Comparison of ENCODE assay signal across 7 mouse cellular contexts in the genomic region with DNA sequence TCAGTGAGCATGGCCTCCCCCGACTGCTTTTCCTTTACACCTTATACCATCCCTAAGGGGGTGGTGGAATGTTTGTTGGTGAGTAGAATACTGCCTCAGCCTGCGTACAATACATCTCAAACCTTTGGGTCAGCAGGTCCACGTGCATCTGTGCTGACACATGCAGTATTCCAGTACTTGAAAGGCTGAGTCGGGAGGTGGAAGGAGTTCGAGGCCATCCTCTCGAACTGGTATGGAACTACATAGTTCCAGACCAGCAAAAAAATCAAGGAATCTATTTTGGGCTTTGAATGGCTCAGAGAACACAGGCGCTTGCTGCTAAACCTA. TPM values are rescaled to one million over a fixed set of nuclear protein-coding genes. Genes with fewer than 3 reads are reported as not detected.
DNase-seq lines count a peak whose midpoint lies in the region; ATAC-seq and TF ChIP-seq lines count a peak whose summit lies in the region.

No protein-coding gene starts in this region.

- no peak for DNase-seq in neural tube, embryonic 11.5 days (ENCODE audit: low spot score)
- DNase-seq in neural tube, embryonic 10.5 days (ENCODE audit: extremely low spot score, low spot score) = no peak
- no peak for DNase-seq in forebrain, embryonic 14.5 days (ENCODE audit: low spot score)
- no peak for DNase-seq in liver, embryonic 13.5 days
- DNase-seq in stomach, postnatal 0 days (ENCODE audit: low spot score) = no peak
- no peak for DNase-seq in adrenal gland, postnatal 36 days

- H3K27me3 ChIP-seq in neural tube, embryonic 11.5 days (ENCODE audit: control insufficient read depth, insufficient read depth, low read length) = no peaks in the 10 kb centered on the region
- no peaks in the 10 kb centered on the region for H3K27me3 ChIP-seq in forebrain, embryonic 14.5 days (replicated peaks; ENCODE audit: control insufficient read depth, insufficient read depth, low read length)
- no peaks in the 10 kb centered on the region for H3K27me3 ChIP-seq in liver, embryonic 13.5 days
- no peaks in the 10 kb centered on the region for H3K27me3 ChIP-seq in stomach, postnatal 0 days (ENCODE audit: control insufficient read depth, insufficient read depth, low read length)

- H3K27ac ChIP-seq in neural tube, embryonic 11.5 days (ENCODE audit: low read depth, low read length) = no peak overlapping the region
- peak overlapping the region; percentile 84 for H3K27ac ChIP-seq in forebrain, embryonic 14.5 days (ENCODE audit: low read depth, low read length)
- H3K27ac ChIP-seq in liver, embryonic 13.5 days = peak overlapping the region; percentile 84
- peak overlapping the region; percentile 91 for H3K27ac ChIP-seq in stomach, postnatal 0 days (replicated peaks)

- H3K4me1 ChIP-seq in neural tube, embryonic 11.5 days (ENCODE audit: control insufficient read depth, insufficient read depth, low read length) = no peaks in the 10 kb centered on the region
- peaks cover 10% of the 10 kb centered on the region for H3K4me1 ChIP-seq in forebrain, embryonic 14.5 days (ENCODE audit: control insufficient read depth, insufficient read depth, low read length)
- peaks cover 37% of the 10 kb centered on the region for H3K4me1 ChIP-seq in liver, embryonic 13.5 days (replicated peaks)
- 0 out of 2 replicates have a peak, but pooled peaks cover 3% of the 10 kb centered on the region for H3K4me1 ChIP-seq in stomach, postnatal 0 days (replicated peaks; ENCODE audit: control insufficient read depth, insufficient read depth)

- peaks cover 9% of the 10 kb centered on the region for H3K36me3 ChIP-seq in neural tube, embryonic 11.5 days (ENCODE audit: control insufficient read depth, insufficient read depth, low read length)
- H3K36me3 ChIP-seq in forebrain, embryonic 14.5 days (ENCODE audit: control insufficient read depth, insufficient read depth, low read length) = peaks cover 33% of the 10 kb centered on the region
- peaks cover 34% of the 10 kb centered on the region for H3K36me3 ChIP-seq in liver, embryonic 13.5 days
- H3K36me3 ChIP-seq in stomach, postnatal 0 days (ENCODE audit: control insufficient read depth, insufficient read depth, low read length) = peaks cover 14% of the 10 kb centered on the region; the same call in 1 of the 2 replicates

- 10% methylated on average over 7 of the region's 7 CpGs for WGBS in neural tube, embryonic 11.5 days
- WGBS in forebrain, embryonic 14.5 days = 2% methylated on average over 7 of the region's 7 CpGs
- 4% methylated on average over 7 of the region's 7 CpGs for WGBS in liver, embryonic 13.5 days (ENCODE audit: insufficient replicate concordance)
- WGBS in stomach, postnatal 0 days = 2% methylated on average over 7 of the region's 7 CpGs

- TF ChIP-seq EP300 in stomach, postnatal 0 days (optimal IDR thresholded peaks at IDR 0.05) = no peak

- H3K9me3 ChIP-seq in neural tube, embryonic 11.5 days (ENCODE audit: control insufficient read depth, low read length) = no peaks in the 10 kb centered on the region
- no peaks in the 10 kb centered on the region for H3K9me3 ChIP-seq in forebrain, embryonic 14.5 days (replicated peaks; ENCODE audit: control insufficient read depth, low read length)
- H3K9me3 ChIP-seq in liver, embryonic 13.5 days (replicated peaks) = no peaks in the 10 kb centered on the region; the same call in 1 of the 2 replicates
- H3K9me3 ChIP-seq in stomach, postnatal 0 days (ENCODE audit: control insufficient read depth, low read length) = no peaks in the 10 kb centered on the region

- H3K4me3 ChIP-seq in neural tube, embryonic 11.5 days (ENCODE audit: low read depth, low read length) = peak overlapping the region; percentile 63
- H3K4me3 ChIP-seq in forebrain, embryonic 14.5 days (ENCODE audit: low read depth, low read length) = peak overlapping the region; percentile 46
- H3K4me3 ChIP-seq in liver, embryonic 13.5 days (replicated peaks) = peak overlapping the region; percentile 79
- H3K4me3 ChIP-seq in stomach, postnatal 0 days (ENCODE audit: low read depth, low read length) = peak overlapping the region; percentile 67

- TF ChIP-seq CTCF in stomach, postnatal 0 days (IDR thresholded peaks at IDR 0.05; ENCODE audit: low read depth) = no peak

- peak overlapping the region; percentile 72 for H3K9ac ChIP-seq in neural tube, embryonic 11.5 days (ENCODE audit: low read length)
- peak overlapping the region; percentile 61 for H3K9ac ChIP-seq in forebrain, embryonic 14.5 days (ENCODE audit: low read length)
- peak overlapping the region; percentile 78 for H3K9ac ChIP-seq in liver, embryonic 13.5 days
- peak overlapping the region; percentile 38; the same call in 1 of the 2 replicates for H3K9ac ChIP-seq in stomach, postnatal 0 days (ENCODE audit: low read length)

- peak overlapping the region; percentile 38 for H3K4me2 ChIP-seq in neural tube, embryonic 11.5 days (ENCODE audit: low read depth)
- peak overlapping the region; percentile 68 for H3K4me2 ChIP-seq in forebrain, embryonic 14.5 days (ENCODE audit: low read length)
- H3K4me2 ChIP-seq in liver, embryonic 13.5 days = peak overlapping the region; percentile 79
- H3K4me2 ChIP-seq in stomach, postnatal 0 days (replicated peaks; ENCODE audit: low read depth) = peak overlapping the region; percentile 60

- no peak for ATAC-seq in neural tube, embryonic 11.5 days (ENCODE audit: insufficient read depth, low FRiP score, low TSS enrichment)
- ATAC-seq in forebrain, embryonic 14.5 days = no peak
- no peak; the same call in 1 of the 2 replicates for ATAC-seq in liver, embryonic 13.5 days (ENCODE audit: low read depth)
- ATAC-seq in stomach, postnatal 0 days (ENCODE audit: low FRiP score, low TSS enrichment) = no peak
- no peak for ATAC-seq in megakaryocyte progenitor cell, adult 5-6 weeks (replicated peaks; ENCODE audit: poor library complexity)

RNA-seq across cellular contexts. Expression of a gene that starts 0.6 kb away (rescaled TPM):
- 69.8 and 77.0 TPM in 2 replicates for polyA plus RNA-seq in neural tube, embryonic 11.5 days (2014; fragmentation: Nextera tagmentation; extraction: Ambion mirVana)
- polyA plus RNA-seq in forebrain, embryonic 14.5 days (2014; fragmentation: Nextera tagmentation; extraction: Ambion mirVana) = 56.9 and 58.3 TPM in 2 replicates
- polyA plus RNA-seq in liver, embryonic 13.5 days (2015; fragmentation: Nextera tagmentation; extraction: Ambion mirVana) = 36.9 and 38.5 TPM in 2 replicates
- 40.7 and 41.0 TPM in 2 replicates for polyA plus RNA-seq in stomach, postnatal 0 days (2015; fragmentation: Nextera tagmentation; extraction: Ambion mirVana)
- 10 to 100 TPM; 30.3 to 39.1 TPM for total RNA-seq in adrenal gland, postnatal 36 days (2021)
- 8.5 and 8.6 TPM in 2 replicates for total RNA-seq in megakaryocyte progenitor cell, adult 5-6 weeks (2015)
- 16.2 and 19.5 TPM in 2 replicates for total RNA-seq in megakaryocyte progenitor cell, adult 5-6 weeks (2017)

RNA-seq across cellular contexts. Expression of a gene that starts 15.3 kb away (rescaled TPM):
- 1.8 and 2.7 TPM in 2 replicates for polyA plus RNA-seq in neural tube, embryonic 11.5 days (2014; fragmentation: Nextera tagmentation; extraction: Ambion mirVana)
- 0.74 and 1.9 TPM in 2 replicates for polyA plus RNA-seq in forebrain, embryonic 14.5 days (2014; fragmentation: Nextera tagmentation; extraction: Ambion mirVana)
- polyA plus RNA-seq in liver, embryonic 13.5 days (2015; fragmentation: Nextera tagmentation; extraction: Ambion mirVana) = 3.5 and 4.1 TPM in 2 replicates
- polyA plus RNA-seq in stomach, postnatal 0 days (2015; fragmentation: Nextera tagmentation; extraction: Ambion mirVana) = 1.8 and 2.0 TPM in 2 replicates
- total RNA-seq in adrenal gland, postnatal 36 days (2021) = 1 to 10 TPM; 1.5 to 2.9 TPM
- 17.9 and 28.6 TPM in 2 replicates for total RNA-seq in megakaryocyte progenitor cell, adult 5-6 weeks (2015)
- total RNA-seq in megakaryocyte progenitor cell, adult 5-6 weeks (2017) = 29.6 and 45.9 TPM in 2 replicates

RNA-seq across cellular contexts. Expression of a gene that starts 36.0 kb away (rescaled TPM):
- polyA plus RNA-seq in neural tube, embryonic 11.5 days (2014; fragmentation: Nextera tagmentation; extraction: Ambion mirVana) = 81.4 and 84.6 TPM in 2 replicates
- 22.8 and 26.7 TPM in 2 replicates for polyA plus RNA-seq in forebrain, embryonic 14.5 days (2014; fragmentation: Nextera tagmentation; extraction: Ambion mirVana)
- polyA plus RNA-seq in liver, embryonic 13.5 days (2015; fragmentation: Nextera tagmentation; extraction: Ambion mirVana) = 15.5 and 16.9 TPM in 2 replicates
- 12.0 and 15.5 TPM in 2 replicates for polyA plus RNA-seq in stomach, postnatal 0 days (2015; fragmentation: Nextera tagmentation; extraction: Ambion mirVana)
- 10 to 100 TPM; 42.2 to 45.0 TPM for total RNA-seq in adrenal gland, postnatal 36 days (2021)
- 49.4 and 56.5 TPM in 2 replicates for total RNA-seq in megakaryocyte progenitor cell, adult 5-6 weeks (2015)
- 21.1 and 21.8 TPM in 2 replicates for total RNA-seq in megakaryocyte progenitor cell, adult 5-6 weeks (2017)
